Comparison of ENCODE assay signal across 21 mouse cellular contexts in the genomic region with DNA sequence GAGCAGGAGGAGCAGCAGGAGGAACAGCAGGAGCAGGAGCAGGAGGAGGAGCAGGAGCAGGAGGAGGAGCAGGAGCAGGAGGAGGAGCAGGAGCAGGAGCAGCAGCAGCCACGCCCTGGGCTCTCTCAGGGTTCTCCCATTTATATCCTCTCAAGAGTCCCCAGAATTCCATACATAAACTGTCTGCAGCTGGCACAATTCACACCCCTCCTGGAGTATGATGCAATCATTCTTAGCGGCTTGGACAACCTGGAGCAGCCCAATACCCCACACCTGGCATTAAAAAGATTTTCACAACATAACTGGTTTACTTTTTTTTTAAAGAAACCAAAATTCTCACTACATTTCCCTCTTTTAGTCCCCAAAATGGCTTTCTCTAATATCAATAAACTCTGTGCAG. TPM values are rescaled to one million over a fixed set of nuclear protein-coding genes. Genes with fewer than 3 reads are reported as not detected.
"Had no signal": no experiment of that assay in that cellular context is flagged by ENCODE, and none has a peak within 500 bp of the region (broad histone marks: within the 10 kb centered on the region; RNA-seq: fewer than 3 reads in every experiment).

No protein-coding gene starts in this region.

- DNase-seq: lung, adult 18-20 months; lung, embryonic 14.5 days; lung, postnatal 10 days; lung, postnatal 4 days; right cerebral cortex, postnatal 14 days; thymus, adult 18-20 months; thymus, postnatal 14 days; thymus, postnatal 36 days had no signal

- H3K27ac ChIP-seq: liver, embryonic 14.5 days; midbrain, embryonic 10.5 days; midbrain, embryonic 13.5 days; midbrain, embryonic 15.5 days; neural tube, embryonic 12.5 days had no signal

- H3K4me1 ChIP-seq: midbrain, embryonic 13.5 days; midbrain, embryonic 15.5 days; neural tube, embryonic 12.5 days had no signal

- H3K36me3 ChIP-seq: midbrain, embryonic 10.5 days; midbrain, embryonic 13.5 days; midbrain, embryonic 15.5 days; neural tube, embryonic 12.5 days had no signal

- H3K9me3 ChIP-seq: midbrain, embryonic 10.5 days; midbrain, embryonic 13.5 days; midbrain, embryonic 15.5 days; neural tube, embryonic 12.5 days had no signal

- H3K4me3 ChIP-seq: midbrain, embryonic 10.5 days; midbrain, embryonic 13.5 days; midbrain, embryonic 15.5 days; neural tube, embryonic 12.5 days had no signal

- H3K4me2 ChIP-seq: lung, embryonic 14.5 days; midbrain, embryonic 13.5 days; midbrain, embryonic 15.5 days; neural tube, embryonic 12.5 days had no signal

- H3K27me3 ChIP-seq: midbrain, embryonic 13.5 days; midbrain, embryonic 15.5 days had no signal

- ATAC-seq: midbrain, embryonic 13.5 days; midbrain, embryonic 15.5 days had no signal

- H3K9ac ChIP-seq: liver, embryonic 14.5 days; lung, embryonic 14.5 days; midbrain, embryonic 13.5 days; midbrain, embryonic 15.5 days; neural tube, embryonic 12.5 days had no signal

RNA-seq across cellular contexts. Expression of a gene that starts 12.9 kb away (rescaled TPM):
- total RNA-seq: megakaryocyte, adult 5-6 weeks; megakaryocyte-erythroid progenitor cell, adult 5-6 weeks; neutrophil, adult 5-6 weeks had no signal
- polyA plus RNA-seq: liver, embryonic 14.5 days; liver, embryonic 16.5 days; lung, embryonic 14.5 days; lung, embryonic 16.5 days; midbrain, embryonic 10.5 days; midbrain, embryonic 13.5 days; midbrain, embryonic 15.5 days; neural tube, embryonic 12.5 days; neural tube, embryonic 14.5 days; spleen, adult 2 months; thymus, postnatal 0 days had no signal
